Mouse (Mus musculus) cerebellum, postnatal 10 days (tissue): Measurements from ENCODE around the gene Tedc2.

ENCODE experiments used
- DNase-seq, 2 experiments: peaks; one replicate each; pipeline ENCODE4 v3.0.0; 2021; ENCODE audit warnings: mixed read lengths in 2 of 2

Tedc2 gene

DNA sequence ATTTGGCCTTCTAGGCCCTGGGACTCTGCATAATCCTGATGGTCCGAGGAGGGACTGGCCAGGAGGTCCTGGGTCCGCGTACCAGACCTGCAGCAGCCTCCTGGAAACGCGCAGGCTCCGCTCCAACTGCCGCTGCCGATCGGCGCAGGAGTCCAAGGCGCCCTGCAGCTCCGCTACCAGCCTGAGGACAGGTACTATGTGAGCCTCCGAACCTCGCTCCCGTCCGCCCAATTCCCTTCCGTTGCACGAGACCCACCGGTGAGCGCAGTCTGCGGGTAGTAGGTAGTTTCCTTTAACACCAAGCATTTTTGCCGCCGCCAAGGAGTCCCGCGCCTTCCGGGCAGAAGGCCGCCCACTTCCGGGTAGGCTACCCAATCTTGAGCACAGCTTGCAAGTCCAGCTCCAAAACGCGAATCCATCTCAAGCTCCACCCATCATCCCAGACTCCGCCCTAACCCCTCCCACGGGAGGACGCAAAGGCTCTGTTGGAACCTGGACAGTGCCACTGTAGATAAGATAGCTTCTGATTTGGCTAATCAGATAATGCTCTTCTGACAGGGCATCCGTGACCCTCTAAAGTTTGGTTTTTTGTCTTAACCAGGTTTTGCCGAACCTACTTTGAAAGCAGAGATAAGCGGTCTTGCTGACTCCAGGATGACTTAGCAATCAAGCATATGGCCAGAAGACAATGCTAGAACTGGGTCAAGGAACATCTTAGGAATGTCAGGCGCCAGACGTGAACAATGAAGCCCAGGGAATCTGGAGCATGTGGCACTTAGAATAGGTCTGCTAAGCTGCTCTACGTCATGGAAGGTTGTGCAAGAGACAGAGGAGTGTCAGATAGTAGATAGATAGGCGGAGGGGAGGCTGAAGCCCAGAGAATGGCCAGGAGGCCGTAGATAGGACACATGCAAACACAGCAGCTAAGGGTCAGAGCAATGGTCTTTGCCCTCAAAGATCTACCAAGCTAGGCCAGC, at the start of gene Tedc2:
Tedc2 (minus strand) TSS at position 417 of the 977 bp plus-strand sequence.
- peak; percentile 95 to 96 for DNase-seq

DNA sequence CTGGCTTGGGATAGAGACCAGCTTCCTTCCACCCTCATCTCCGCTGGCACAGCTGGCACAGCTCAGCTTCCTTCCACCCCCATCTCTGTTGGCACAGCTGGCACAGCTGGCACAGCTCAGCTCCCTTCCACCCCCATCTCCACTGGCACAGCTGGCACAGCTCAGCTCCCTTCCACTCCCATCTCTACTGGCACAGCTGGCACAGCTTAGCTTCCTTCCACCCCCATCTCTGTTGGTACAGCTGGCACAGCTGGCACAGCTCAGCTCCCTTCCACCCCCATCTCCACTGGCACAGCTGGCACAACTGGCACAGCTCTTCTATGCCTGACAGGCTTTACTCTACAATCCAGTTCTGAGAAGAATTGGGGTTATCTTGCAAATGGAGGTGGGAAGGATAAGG, 46.5 kb upstream of the Tedc2 start:
- DNase-seq, result no peak

DNA sequence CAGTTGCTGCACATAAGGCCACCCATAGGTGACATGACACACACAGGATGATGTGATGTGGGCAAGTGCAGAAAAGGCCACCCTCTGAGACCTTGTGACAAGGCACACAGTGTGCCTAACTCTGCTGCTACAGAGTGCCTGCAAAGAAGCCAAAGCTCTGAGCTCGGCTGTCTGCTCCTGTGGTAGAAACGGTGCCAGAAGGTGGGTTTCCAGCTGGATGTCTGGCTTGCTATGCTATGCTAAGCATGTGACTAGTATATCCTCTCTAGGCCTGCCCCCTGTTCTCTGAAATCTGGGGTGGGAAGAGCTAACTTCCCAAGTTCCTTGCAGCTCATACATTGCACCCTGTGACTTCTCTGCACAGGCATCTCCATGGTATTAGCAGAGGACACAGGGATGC, 44.1 kb upstream of the Tedc2 start:
- DNase-seq, result peak; percentile 45 to 54

DNA sequence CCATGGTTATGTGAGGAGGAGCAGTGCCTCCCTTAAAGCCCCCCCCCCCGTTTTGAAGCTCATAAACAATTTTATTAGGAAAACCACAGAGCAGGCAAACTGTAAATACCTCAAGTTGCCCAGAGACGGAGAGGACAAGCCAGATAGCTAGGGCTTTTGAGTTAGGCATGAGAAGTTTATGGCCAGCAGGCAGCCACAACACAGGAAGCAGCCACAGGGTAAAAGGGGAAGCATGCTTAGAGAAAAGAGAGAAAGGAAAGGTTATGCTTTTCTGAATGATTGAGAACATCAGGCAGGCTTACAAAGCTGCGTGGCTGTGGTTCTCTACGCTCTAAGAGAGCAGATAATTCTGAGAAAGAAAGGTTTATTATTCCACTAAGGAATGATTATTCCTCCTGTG, 39.9 kb upstream of the Tedc2 start:
- no peak for DNase-seq

DNA sequence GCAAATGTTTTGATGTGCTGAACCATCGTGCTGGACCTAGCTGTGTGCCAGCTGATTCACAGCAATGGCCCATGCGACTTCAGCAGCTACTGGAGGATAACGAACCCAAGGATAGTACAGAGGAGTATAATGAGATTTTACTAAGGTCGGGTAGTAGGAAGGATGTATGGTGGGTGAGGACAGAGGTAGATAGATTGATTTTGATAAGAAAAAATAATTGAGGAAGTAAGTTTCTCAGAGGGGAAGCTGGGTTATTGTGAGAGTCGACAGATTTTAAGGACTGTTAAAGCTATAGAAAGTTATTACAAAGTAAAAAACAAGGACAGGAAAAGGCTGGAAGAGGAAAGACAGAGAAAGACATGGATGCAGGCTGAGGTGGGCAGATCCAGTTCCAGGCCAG, 39.1 kb upstream of the Tedc2 start:
- DNase-seq, result no peak

DNA sequence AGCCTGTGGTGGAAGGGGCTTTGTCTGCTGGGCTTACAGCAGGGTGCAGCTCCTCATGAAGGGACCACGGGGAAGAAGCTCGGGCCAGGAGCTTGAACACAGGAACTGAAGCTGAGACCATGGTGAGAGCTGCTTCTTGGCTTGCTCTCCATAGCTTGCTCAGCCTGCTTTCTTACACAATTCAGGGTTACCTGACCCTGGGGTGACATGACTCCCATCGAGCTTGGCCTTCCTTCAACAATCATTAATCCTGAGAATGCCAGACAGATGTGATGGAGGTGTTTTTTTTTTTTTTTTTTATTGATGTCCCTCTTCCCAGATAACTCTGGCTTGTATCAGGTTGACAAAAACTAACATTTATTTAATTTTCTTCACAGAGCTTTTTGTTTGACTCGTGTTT, 38.3 kb upstream of the Tedc2 start:
- DNase-seq, result no peak

DNA sequence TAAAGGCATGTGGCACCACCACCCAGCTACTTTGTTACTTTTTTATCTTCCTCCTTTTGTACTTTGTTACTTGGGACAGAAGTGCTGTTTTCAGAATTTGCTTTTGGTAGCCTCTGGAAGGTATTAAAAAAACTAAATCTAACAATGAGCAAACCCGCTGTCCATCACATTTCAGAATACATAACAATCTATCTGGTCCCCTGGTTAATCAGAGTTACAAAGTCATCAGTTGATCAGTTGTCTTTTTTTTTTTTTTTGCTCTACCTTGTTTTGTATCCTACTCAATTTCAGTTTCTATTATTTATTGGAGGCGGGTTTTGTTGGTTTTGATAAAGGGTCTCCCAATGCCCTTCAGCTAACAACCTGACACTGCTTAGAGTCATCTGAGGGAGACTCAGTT, 31.7 kb upstream of the Tedc2 start:
- no peak for DNase-seq

DNA sequence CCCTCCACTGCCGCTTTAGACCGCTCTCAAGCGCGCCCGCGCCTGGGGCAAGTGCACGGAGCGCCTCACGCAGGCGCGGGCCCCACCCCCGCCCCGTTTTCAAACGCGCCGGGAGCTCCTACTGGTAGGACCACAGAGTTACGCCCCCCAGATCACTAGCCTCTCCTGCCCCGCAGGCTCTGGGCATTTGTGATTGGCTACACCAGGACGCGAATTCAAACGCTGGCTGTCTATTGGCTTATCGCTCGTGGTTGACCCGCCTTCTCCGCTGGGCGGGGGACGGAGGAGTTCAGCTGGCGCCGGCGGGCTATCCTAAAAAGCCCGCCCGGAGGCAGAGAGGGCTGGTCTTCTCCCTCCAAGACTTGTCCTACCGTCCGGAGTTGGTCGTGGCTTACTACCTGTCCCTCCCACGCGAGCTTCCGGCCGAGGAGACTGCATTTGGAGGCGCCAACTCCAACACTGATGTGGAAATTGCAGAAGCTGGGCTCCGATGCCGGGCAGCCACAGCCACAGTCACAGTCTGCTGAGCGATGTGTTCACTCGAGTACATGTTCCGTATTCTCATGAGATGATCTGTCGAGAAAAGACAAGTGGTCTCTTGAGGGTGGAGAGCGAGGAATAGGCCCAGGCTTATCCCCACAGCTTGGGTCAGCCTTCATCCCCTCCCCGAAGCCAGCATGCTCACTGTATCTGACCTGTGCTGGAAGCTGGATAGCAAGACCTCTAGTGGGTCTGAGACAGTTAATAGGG, 30.8 kb upstream of the Tedc2 start, which contains the start of gene Ccnf:
Ccnf (minus strand) TSS at position 165 of the 750 bp plus-strand sequence.
- peak; percentile 96 to 98 for DNase-seq

DNA sequence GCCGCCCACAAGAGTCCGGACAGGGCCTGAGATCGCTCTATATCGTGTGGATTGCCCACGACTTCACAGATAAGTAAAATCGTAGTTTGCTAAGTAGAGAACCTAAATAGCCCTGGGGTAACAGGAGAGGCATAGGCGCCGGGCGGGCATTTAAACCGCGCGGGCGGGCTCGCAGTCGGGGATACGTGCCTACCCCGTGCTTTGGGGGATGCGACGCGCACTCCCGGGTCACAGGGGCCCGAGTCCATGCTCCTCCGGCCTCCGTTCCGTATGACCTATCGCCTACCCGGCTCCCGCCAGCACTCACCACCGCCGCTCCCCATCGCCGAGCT, 30.3 kb upstream of the Tedc2 start:
- no peak for DNase-seq

DNA sequence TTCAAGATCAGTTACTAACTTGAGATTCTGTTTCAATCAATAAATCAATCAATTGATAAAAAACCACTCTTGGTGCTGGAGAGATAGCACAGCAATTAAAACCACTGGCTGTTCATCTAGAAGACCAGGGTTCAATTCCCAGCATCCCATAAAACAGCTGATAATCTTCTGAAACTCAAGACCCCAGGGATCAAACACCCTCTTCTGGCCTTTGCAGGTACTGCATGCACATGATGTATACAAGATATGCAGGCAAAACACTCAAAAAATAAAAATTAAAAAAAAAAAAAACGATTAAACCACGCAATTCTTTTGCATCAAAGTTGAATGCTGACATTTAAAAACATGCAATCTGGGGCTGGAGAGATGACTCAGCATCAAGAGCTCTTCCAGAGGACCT, 28.0 kb upstream of the Tedc2 start:
- DNase-seq, result peak; percentile 31 to 51

DNA sequence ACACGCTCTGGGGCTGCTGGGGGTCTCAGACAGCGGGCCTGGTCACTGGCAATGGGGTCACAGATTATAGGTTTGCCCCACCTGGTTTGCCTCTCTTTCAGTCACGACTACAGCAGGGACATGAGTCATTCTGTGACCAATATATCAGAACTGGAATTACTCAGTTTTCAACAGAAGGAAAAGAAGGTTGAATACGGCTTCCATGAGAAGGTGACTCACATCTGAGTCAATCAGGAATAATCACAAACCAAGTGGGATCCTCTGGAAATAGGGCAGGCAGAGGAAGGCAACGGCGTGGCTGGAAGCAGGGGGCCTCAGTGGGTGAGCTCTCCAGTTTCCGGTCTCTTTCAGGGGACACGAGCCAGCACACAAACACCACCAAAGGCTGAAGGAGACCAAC, 23.4 kb upstream of the Tedc2 start:
- DNase-seq, result no peak

DNA sequence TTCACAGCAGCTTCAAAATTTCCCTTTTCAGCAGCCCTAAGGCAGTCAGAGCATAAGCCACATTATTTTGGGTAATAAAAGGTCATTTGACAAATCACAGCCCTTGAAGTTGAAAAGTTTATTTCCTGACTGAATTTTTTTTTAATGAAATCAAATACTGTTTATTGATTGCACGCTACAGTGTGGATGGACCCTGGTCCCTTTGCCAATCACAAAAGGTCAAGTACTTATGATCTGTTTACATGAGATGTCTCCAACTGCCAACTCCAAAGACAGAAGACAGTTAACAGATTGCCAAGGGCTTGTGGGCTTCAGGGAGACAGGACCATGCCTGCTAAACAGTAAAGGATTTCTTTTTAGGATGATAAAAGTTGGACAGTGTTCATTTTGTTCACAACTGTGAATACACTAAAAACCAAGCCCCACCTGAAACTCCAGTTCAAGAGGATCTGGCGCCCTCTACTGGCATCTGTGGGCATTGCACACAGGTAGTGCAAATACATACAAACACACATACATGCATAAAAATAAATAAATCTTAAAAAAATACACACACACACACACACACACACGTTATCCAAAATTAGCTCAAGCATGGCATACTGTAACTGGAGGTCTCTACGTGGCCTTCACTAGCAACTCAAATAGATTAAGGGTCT, 22.8 kb upstream of the Tedc2 start:
- DNase-seq, result peak; percentile 70 to 81

DNA sequence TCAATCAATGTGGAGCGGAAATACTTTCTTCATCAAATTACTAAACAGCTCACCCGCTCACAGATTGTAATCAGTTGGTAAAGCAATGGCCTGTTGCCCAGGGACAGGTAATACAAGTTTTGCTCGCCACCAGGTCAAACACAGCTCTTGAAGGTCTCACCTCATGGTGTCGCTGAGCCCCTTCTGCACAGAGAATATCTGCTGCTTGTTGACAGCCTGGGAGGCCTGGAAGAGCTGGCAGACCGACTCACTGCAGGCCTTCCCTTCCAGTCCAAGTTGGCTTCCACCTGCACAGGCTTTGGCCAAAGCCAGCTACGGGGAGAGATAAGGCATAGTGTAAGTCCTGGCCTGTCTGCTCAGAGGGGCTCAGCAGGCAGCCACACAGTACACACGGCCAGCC, 16.3 kb upstream of the Tedc2 start:
- DNase-seq, result peak; percentile 76 to 82

DNA sequence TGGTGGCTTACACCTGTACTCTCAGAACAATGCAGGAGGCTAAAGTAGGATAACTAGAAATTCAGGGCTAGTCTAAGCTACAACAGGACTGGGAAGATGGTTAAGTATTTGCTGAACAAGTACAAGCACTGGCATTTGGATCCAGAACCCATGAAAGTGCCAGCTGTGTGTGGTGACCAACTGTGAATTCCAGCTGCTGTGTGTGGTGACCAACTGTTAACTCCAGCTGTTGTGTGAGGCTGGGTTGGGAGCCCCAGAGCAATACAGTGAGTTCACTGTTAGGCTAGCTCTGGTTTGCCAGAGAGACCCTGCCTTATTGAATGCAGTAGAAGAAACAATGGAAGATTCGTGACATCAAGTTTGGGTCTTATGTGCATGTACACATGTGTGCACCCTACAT, 15.8 kb upstream of the Tedc2 start:
- no peak for DNase-seq

DNA sequence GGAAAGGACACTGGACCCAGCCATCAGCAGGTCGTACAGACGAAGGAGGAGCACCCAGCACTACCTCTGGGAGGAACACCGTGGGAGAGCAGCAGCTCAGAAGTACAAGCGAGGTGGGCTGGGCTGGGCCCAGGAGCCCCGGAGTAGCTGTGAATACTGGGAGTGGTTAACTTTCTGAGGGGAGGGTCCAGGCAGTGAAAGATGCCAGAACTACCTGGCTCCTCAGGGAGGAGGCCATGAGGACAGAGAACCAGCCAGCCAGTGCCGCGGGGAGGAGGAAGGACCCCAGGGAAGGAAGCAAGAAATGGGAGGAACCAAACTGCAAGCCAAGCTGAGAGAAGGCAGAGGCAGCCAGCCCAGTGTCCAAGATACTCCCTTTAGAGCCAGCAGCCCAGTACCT, 7.3 kb upstream of the Tedc2 start:
- DNase-seq, result no peak

DNA sequence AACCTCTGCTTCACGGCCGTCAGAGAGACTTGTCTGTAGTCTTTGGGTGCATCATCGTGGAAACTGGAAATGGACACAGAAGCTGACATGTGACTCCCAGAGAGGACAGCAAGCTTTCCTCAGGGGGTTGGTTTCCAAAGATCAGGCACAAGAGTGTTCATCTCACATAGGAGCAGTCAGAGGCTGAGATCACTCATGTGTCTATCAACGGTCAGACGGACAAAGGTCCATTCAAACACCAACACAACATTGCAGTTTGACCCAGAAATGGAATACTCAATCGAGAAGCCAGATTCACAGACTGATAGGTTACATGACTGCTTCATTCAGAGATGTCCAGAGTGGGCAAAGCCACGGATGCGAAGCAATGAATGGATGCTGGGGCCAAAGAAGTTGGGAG, 6.1 kb upstream of the Tedc2 start:
- DNase-seq, result no peak

DNA sequence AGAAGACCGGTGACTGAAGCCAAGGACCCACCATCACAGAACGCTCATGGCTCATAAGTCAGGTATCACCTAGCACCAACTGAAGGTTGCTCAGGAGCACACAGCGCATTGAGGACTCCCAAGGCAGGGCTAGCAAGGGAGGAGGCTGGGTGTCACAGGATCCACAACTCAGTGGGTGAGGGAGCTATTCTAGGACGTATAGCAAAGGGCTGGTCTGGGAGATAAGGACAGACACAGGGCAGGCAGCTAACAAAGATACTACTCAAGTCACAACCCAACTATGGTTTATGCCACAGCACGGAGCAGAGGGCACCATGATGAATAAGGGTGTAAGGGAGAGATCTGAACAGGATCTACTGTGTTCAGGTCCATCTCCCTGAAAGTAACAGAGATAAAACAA, 5.2 kb upstream of the Tedc2 start:
- DNase-seq, result no peak

DNA sequence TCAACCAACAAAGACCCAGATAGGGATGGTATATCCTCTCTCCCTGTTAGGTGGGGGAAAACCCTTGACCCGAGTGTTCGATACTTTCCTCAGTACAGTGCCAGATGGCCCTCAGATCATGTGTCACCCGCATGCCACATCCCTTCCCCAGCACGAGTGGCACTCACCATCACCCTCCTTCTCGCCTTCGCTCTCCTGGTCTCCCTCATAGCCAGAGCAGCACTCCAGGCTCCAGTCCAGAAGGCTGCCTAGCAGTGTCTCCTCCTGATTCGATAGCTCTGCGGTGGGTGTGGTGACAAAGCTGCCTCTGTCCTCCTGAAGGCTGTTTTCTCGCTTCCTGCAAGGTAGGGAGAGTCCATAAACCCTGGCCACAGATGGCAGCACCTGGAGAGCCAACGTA, 4.1 kb upstream of the Tedc2 start:
- no peak for DNase-seq

DNA sequence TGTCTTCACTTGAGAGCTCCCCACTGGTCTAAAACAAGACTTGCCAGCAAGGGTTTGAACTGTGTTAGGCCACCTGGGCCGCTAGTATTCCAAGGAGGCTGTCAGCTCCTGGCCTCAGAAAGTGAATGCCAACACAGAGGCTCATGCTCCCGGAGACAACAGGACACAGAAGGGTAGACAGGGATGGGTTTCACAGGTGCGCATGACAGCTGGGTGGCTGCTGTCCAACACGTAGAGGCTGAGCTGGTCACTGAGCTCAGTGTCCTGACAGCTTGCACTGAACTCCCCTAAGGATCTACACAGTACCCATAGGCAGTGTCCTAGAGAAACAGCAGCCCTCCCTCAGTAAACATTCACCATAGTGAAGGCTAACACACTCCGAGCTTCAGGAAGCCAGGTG, 2.9 kb upstream of the Tedc2 start:
- no peak for DNase-seq

DNA sequence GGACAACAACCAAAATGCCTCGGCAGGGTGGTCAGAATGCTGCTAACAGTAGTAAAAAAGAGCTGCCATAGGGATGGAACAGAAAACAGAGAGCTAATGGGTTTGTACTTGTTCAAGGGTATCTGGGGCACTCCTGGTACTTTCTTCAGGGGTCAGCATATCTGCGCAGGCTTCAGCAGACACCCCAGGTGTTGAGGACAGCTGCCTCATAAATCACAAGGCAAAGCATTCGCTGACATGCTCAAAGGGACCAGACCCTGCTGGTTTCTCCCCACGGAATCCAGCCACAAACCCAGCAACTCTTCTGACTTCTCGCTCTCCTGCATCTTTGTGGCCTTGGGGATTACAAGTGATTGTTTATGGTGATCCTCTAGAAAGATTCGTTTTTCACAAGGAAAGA, 2.0 kb upstream of the Tedc2 start:
- DNase-seq, result no peak

DNA sequence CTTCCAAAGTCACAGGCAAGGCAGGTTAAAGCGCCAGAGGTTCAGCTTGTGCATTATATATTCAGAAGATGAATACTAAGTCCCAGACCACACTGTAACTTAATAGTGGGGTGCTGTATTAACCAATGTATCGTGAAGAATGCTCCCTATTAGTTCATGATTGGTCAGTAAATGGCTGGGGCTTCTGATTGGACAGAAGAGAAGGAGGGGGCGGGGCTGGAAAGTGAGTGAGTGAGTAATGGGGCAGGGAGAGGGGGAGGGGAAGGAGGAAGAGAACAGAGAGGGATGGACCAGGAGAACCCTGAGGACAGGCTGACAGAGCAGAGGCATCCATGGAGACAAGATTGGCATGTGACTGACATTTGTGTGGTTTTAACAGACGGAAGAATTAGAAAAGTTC, 3.8 kb downstream of the Tedc2 start:
- DNase-seq, result peak; percentile 38 to 46

DNA sequence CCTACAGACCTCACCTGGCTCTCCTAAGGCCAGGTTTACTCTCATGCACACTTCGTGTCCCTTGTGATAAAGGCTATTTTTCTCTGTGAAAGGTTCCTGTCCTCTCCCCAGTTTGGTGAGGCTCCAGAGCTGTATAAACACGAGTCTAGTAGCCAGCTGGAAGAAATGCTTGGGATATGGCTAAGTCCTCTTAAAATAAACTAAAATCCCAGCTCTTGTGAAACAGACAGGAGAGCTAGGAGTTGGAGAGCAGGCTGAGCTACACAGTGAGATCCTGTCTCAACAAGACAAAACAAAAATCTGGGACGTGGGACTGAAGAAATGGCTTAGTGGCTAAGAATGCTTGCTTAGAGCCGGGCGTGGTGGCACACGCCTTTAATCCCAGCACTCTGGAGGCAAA, 7.5 kb downstream of the Tedc2 start:
- no peak for DNase-seq

DNA sequence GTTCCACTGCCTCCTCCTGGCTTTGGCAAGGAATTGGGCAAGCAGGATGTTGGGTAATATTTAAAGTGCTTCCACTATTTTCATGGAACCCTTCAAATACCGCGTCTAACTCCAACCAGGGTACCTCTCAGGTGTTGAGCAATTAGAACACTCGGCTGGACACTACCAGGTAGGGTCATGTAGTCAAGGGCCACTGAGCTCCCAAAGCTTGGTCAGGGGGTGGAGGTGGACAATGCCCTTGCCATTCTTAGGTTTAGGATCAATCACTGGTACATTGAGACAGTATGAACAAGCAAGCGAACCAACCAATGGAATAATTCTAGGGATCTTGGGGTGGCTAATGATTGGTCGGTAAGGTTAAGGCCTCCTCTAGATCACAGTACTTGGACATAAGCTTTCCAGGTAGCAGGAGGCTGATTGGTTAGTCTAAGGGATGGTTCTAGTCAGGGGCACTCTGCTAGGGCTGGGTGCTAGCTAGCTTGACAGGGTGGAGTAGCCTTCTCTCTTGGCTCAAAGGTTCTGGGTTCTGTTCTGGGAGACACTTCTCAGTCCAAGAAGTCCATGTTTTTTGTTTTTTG, 8.1 kb downstream of the Tedc2 start:
- DNase-seq, result no peak
